Mouse (Mus musculus) thymus, postnatal 0 days (tissue): ENCODE data around the gene Gucy2d. TPM values are rescaled to one million over a fixed set of nuclear protein-coding genes. Genes with fewer than 3 reads are reported as not detected.

ENCODE experiments used
- DNase-seq: peaks from one replicate; pipeline ENCODE4 v3.0.0-alpha.2; 2015; ENCODE audit warnings: low spot score
- polyA plus RNA-seq: library from polyadenylated mRNA; unstranded; fragments of >200 nt; fragmentation: Nextera tagmentation; extraction: Ambion mirVana; gene quantifications from 2 replicates; pipeline ENCODE4 v1.2.1, GENCODE M21; 2015

The Gucy2d gene
- polyA plus RNA-seq, 1 experiment from 2014 or later: not detected

- DNase-seq: no peak
Observed at GRCm38 (mm10) chr7:98489131-98489530, 48.9 kb downstream of the Gucy2d start, which contains the start of gene Lrrc32. Gene Lrrc32, plus strand, starts transcription at chr7:98489283.

- peak; percentile 63 for DNase-seq
Observed at GRCm38 (mm10) chr7:98489623-98490084, 49.4 kb downstream of the Gucy2d start.

GRCm38 (mm10) chr7:98490328-98490727 lies 50.1 kb downstream of the Gucy2d start:
- DNase-seq: peak; percentile 41

GRCm38 (mm10) chr7:98490911-98491310 lies 50.7 kb downstream of the Gucy2d start:
- no peak for DNase-seq

- no peak for DNase-seq
Observed at GRCm38 (mm10) chr7:98491451-98492200, 51.4 kb downstream of the Gucy2d start.

- no peak for DNase-seq
Observed at GRCm38 (mm10) chr7:98492331-98492730, 52.1 kb downstream of the Gucy2d start.

GRCm38 (mm10) chr7:98493307-98493706 lies 53.1 kb downstream of the Gucy2d start:
- no peak for DNase-seq

GRCm38 (mm10) chr7:98493901-98494480 lies 53.8 kb downstream of the Gucy2d start:
- DNase-seq: no peak

GRCm38 (mm10) chr7:98495591-98495990 lies 55.4 kb downstream of the Gucy2d start:
- no peak for DNase-seq

- no peak for DNase-seq
Observed at GRCm38 (mm10) chr7:98497451-98497850, 57.2 kb downstream of the Gucy2d start.

GRCm38 (mm10) chr7:98498101-98498500 lies 57.9 kb downstream of the Gucy2d start:
- DNase-seq: no peak

- no peak for DNase-seq
Observed at GRCm38 (mm10) chr7:98498656-98499560, 58.7 kb downstream of the Gucy2d start.

- DNase-seq: no peak
Observed at GRCm38 (mm10) chr7:98499561-98500292, 59.5 kb downstream of the Gucy2d start.

GRCm38 (mm10) chr7:98500470-98500869 lies 60.3 kb downstream of the Gucy2d start:
- DNase-seq: no peak

- DNase-seq: no peak
Observed at GRCm38 (mm10) chr7:98501078-98501477, 60.9 kb downstream of the Gucy2d start.

GRCm38 (mm10) chr7:98502921-98503320 lies 62.7 kb downstream of the Gucy2d start:
- no peak for DNase-seq

GRCm38 (mm10) chr7:98503951-98504647 lies 63.9 kb downstream of the Gucy2d start:
- DNase-seq: no peak

- no peak for DNase-seq
Observed at GRCm38 (mm10) chr7:98504726-98505314, 64.6 kb downstream of the Gucy2d start.

GRCm38 (mm10) chr7:98505664-98506063 lies 65.4 kb downstream of the Gucy2d start:
- DNase-seq: no peak
